Mouse (Mus musculus) mouse embryonic stem cell (cell line): Measurements from ENCODE around the gene Etfbkmt.
"Not testable (repeated sequence)": the region's sequence is repeated elsewhere in the genome, so short reads cannot be mapped to it uniquely, and the experiment has no call there.

Source experiments
- in situ Hi-C, 2 experiments: fragments of 300-500 bp; cut with MboI; formaldehyde crosslinking; loops; 1 replicate in 1 of 2; 3 replicates in 1 of 2; pipeline ENCODE4 v1.14.3; 2019 to 2020; ENCODE audit warnings: low sequenced_read_pairs in 2 of 2, low pct_unique_long_range_greater_than_20kb in 1 of 2, mixed read lengths in 1 of 2; ENCODE audit not compliant: unreplicated experiment in 1 of 2

The Etfbkmt gene

GRCm38 (mm10) chr6:149129870-149130269 is 9.8 kb upstream of the Etfbkmt start, which contains the start of gene Gm10203:
Gm10203 (plus strand) TSS chr6:149130170.
- in situ Hi-C loops: not testable (repeated sequence)

- in situ Hi-C loops: no loop called here
These were observed 8.5 kb upstream of the Etfbkmt start for GRCm38 (mm10) chr6:149131111-149131510.

DNA sequence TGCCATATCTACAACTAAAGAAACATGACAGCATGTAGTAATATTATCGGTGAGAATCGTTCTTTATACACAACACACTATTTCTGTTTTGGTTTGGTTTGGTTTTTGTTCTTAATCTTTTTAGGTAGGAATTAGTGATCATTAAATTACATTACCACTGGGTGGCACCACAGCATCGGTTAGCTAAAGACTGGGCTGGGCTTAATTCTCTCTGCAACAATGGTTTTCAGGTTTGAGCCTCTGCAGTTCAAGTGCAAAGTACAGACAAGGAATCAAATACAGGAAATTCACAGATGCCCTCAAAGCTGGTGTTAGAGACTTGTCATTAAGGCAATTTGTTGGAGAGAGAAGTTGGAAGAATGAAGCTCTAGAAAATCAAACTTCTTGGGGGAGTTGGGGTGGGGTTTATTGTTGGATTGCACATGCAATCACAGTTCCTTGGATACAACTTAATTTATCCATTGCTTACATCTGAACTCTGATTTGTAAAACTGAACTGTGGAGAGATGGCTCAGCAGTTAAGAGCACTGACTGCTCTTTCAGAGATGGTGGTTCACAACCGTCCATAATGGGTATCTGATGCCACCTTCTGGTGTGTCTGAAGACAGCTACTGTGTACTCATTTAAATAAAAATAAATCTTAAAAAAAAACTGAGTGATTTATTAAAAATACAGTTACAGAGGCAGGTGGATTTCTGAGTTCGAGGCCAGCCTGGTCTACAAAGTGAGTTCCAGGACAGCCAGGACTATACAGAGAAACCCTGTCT is 7.2 kb upstream of the Etfbkmt start:
- in situ Hi-C loops: no loop called here

DNA sequence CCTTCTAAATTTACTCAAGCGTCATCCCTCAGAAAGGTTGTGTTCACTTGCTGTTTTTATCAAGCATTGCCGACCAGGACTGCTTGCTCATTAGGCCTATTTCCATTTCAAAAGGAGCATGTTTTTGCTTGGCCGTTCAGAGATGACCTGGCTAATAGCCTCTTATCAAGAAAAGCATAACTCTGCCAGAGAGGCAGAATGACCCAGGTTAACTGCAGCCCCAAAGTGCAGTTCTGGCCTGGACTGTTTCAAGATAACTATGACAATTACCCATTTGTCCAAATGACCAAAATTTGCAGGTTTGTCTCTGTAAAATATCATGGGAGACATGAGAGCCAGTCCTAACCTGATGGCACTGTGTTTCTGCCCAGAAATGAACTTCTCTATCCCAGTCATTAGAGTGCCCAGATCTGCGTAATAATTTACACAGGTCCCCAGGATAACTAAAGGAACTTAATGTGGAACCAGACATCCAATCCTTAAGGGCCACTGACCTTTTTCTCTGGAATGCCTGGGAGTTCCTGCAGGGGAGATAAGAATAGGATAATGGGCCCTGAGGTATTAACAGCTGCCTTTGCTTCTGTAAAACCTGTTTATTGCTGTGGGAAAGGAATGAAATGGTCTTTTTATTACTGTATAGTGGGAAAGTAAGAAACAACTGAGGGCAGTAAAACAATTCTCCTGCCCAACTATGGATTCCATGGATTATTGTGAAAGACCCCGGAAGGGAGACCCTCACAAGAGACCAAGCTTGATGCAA is 5.1 kb upstream of the Etfbkmt start:
- in situ Hi-C loops: no loop called here

DNA sequence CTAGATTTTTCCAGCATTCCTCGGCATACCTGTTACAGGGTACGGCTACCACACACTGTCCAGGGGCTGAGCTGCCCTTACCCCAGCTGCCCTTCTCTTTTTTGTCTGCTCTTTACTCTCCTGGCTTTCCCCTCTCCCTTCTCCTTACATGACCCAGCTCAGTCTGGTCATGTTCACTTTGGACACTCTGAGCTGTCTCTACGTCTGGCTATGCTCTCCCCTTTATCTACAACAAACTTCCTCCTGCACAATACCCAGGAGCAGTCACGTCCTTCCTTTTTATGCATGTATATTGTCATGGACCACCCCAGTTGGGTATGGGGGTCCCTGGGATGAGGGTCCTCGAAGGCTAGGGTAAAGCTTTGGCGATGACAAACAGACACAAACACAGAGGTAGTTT is 4.0 kb upstream of the Etfbkmt start:
- in situ Hi-C loops: no loop called here

GRCm38 (mm10) chr6:149137936-149138335 is 1.7 kb upstream of the Etfbkmt start:
- in situ Hi-C loops: no loop called here

DNA sequence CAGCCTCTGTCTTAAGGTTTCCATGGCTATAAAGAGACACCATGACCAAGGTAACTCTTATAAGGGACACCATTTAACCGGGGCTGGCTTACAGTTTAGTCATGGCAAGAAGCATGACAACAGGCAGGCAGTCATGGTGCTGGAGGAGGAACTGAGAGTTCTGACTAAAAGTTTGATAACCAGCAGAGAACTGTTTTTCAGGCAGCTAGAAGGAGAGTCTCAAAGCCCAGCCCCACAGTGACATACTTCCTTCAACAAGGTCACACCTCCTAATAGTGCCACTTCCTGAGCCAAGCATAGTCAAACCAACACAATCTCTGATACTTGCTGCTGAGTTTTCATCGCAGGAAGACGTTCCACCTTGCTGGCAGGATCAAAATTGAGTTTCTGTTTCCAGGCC is 638 bp upstream of the Etfbkmt start:
- in situ Hi-C loops: no loop called here

- in situ Hi-C loops: loop anchor here (5.0 kb wide), 2 partner anchors 231 to 236 kb away; no protein-coding TSS in a partner anchor
These were observed 1.9 kb downstream of the Etfbkmt start for GRCm38 (mm10) chr6:149141393-149142173.

- in situ Hi-C loops: no loop called here
These were observed 5.5 kb downstream of the Etfbkmt start for GRCm38 (mm10) chr6:149145143-149145542.

DNA sequence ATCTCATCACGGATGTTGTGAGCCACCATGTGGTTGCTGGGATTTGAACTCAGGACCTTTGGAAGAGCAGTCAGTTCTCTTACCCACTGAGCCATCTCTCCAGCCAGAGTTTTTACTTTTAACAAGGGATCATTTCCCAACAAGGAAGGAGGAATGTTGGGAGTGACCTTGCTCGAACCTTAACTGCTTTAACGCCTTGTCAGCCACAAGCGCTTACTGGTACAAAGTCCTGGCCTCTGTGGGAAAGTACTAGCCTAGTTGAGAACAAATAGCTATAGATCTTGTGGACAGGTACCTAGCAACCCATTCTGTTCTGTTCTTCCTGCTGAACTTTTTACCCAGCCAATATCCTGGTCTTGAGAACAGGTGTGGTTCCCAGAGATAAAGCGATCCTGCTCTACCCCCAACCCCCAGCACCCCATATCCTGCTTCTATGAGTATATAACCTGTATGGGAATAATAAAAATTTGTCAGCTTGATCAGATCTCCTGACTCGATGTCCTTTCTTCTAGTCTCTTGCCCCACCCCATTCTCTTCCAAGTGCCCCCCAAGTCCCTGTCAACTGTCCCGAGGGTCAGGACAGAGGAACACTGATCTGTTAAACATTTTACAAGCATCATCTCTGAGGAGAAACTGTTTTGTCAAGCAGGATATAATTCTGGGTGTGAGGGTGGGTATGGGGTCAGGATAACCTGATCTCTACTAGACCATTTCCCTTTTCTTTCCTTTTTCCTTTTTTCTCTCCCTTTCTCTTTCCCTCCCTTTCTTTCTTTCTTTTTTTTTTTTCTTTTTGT is 9.0 kb downstream of the Etfbkmt start:
- in situ Hi-C loops: no loop called here

GRCm38 (mm10) chr6:149152119-149152518 is 12.5 kb downstream of the Etfbkmt start:
- in situ Hi-C loops: no loop called here

GRCm38 (mm10) chr6:149153473-149154115 is 13.9 kb downstream of the Etfbkmt start:
- in situ Hi-C loops: no loop called here

GRCm38 (mm10) chr6:149154116-149155030 is 14.7 kb downstream of the Etfbkmt start:
- in situ Hi-C loops: no loop called here

- in situ Hi-C loops: no loop called here
These were observed 15.6 kb downstream of the Etfbkmt start for GRCm38 (mm10) chr6:149155031-149155841.

DNA sequence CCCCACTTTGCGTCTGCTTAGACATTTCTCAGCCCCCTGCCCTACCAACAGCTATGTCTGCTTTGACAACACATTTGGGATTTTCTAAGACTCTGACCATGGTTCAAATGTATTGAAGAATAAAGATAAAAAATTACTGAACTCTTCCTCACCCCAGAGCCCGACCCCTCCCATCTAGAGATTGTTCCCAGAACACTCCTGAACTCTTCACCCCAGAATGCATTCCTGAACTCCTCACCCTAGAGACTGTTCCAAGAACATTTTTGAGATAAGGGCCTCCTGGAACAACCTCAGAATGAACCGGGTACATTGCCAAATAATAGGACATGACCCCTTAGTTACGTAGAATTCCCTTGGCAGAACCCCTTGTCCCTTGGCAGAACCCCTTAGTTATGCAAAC is 27.4 kb downstream of the Etfbkmt start:
- in situ Hi-C loops: not testable (repeated sequence)

DNA sequence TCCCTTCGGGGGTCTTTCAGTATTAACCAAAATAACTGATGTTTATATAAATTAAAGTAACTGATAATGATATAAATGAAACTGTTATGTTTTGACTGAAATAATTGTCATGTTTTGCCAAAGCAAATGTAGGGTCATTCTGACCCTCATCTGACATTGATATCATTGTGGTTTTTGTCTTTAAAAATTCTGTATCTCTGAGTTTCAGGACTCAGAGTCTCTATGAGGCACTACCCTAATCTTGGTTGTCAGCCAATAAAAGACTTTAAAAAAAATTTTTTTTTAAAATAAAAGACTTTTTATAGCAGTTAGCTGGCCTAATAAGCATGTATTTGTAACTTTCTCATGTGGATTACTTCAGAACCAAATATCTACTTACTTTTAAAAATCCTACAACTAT is 28.0 kb downstream of the Etfbkmt start:
- in situ Hi-C loops: no loop called here
